Comparison of ENCODE assay signal across 8 mouse cellular contexts in genomic region chr13:69481634-69482505, GRCm38 (mm10). TPM values are rescaled to one million over a fixed set of nuclear protein-coding genes. Genes with fewer than 3 reads are reported as not detected.
DNase-seq lines count a peak whose midpoint lies in the region; ATAC-seq and TF ChIP-seq lines count a peak whose summit lies in the region.

No protein-coding gene starts in this region.

- H3K9me3 ChIP-seq in heart, embryonic 12.5 days (replicated peaks) = no peaks in the 10 kb centered on the region
- H3K9me3 ChIP-seq in kidney, embryonic 15.5 days (replicated peaks) = no peaks in the 10 kb centered on the region
- no peaks in the 10 kb centered on the region for H3K9me3 ChIP-seq in limb, embryonic 11.5 days (ENCODE audit: control insufficient read depth, low read length)
- H3K9me3 ChIP-seq in midbrain, embryonic 16.5 days (replicated peaks; ENCODE audit: control insufficient read depth, low read length, poor library complexity, severe bottlenecking) = no peaks in the 10 kb centered on the region

- no peaks in the 10 kb centered on the region for H3K36me3 ChIP-seq in heart, embryonic 12.5 days
- no peaks in the 10 kb centered on the region for H3K36me3 ChIP-seq in kidney, embryonic 15.5 days
- H3K36me3 ChIP-seq in limb, embryonic 11.5 days (ENCODE audit: control insufficient read depth, insufficient read depth, low read length) = no peaks in the 10 kb centered on the region
- no peaks in the 10 kb centered on the region for H3K36me3 ChIP-seq in midbrain, embryonic 16.5 days (ENCODE audit: control insufficient read depth, insufficient read depth, low read length)

- peak; percentile 40 for DNase-seq in limb, embryonic 11.5 days (ENCODE audit: low spot score)
- DNase-seq in testis, postnatal 14 days (ENCODE audit: low spot score) = peak; percentile 48
- no peak for DNase-seq in urinary bladder, postnatal 25 days (ENCODE audit: low spot score)

- H3K27ac ChIP-seq in brown adipose tissue, adult 24 weeks (replicated peaks; ENCODE audit: low read depth, low read length) = no peak overlapping the region
- no peak overlapping the region for H3K27ac ChIP-seq in embryonic fibroblast, embryonic 13.5 days (ENCODE audit: insufficient read depth, low read length)
- peak overlapping the region; percentile 42 for H3K27ac ChIP-seq in heart, embryonic 12.5 days (ENCODE audit: poor library complexity, severe bottlenecking)
- no peak overlapping the region for H3K27ac ChIP-seq in kidney, embryonic 15.5 days
- no peak overlapping the region for H3K27ac ChIP-seq in limb, embryonic 11.5 days (replicated peaks; ENCODE audit: low read depth, low read length)
- H3K27ac ChIP-seq in midbrain, embryonic 16.5 days (ENCODE audit: low read length) = 0 out of 2 replicates have a peak overlapping the region, but pooled peaks have one; percentile 8

- peak; percentile 41; the same call in 1 of the 2 replicates for ATAC-seq in heart, embryonic 12.5 days (ENCODE audit: insufficient number of reproducible peaks, low FRiP score)
- ATAC-seq in kidney, embryonic 15.5 days (replicated peaks; ENCODE audit: low FRiP score) = 0 out of 2 replicates have a peak, but pooled peaks have one; percentile 40
- ATAC-seq in limb, embryonic 11.5 days (ENCODE audit: insufficient number of reproducible peaks, low FRiP score, low TSS enrichment, low read depth) = peak; percentile 29; the same call in 1 of the 2 replicates
- peak; percentile 57 for ATAC-seq in midbrain, embryonic 16.5 days

- peaks cover 34% of the 10 kb centered on the region for H3K27me3 ChIP-seq in heart, embryonic 12.5 days (replicated peaks)
- peaks cover 63% of the 10 kb centered on the region for H3K27me3 ChIP-seq in kidney, embryonic 15.5 days
- H3K27me3 ChIP-seq in limb, embryonic 11.5 days (ENCODE audit: control insufficient read depth, insufficient read depth, low read length) = peaks cover 31% of the 10 kb centered on the region
- peaks cover 15% of the 10 kb centered on the region for H3K27me3 ChIP-seq in midbrain, embryonic 16.5 days (ENCODE audit: control insufficient read depth, insufficient read depth, low read depth, low read length)

- no peak for TF ChIP-seq CTCF in embryonic fibroblast, embryonic 13.5 days (IDR thresholded peaks at IDR 0.05; ENCODE audit: borderline replicate concordance, insufficient read depth, low read length)

- H3K4me3 ChIP-seq in brown adipose tissue, adult 24 weeks (ENCODE audit: insufficient read depth, low read depth, low read length) = peak overlapping the region; percentile 49
- peak overlapping the region; percentile 18 for H3K4me3 ChIP-seq in embryonic fibroblast, embryonic 13.5 days (ENCODE audit: insufficient read depth, low read length)
- H3K4me3 ChIP-seq in heart, embryonic 12.5 days = peak overlapping the region; percentile 36
- H3K4me3 ChIP-seq in kidney, embryonic 15.5 days (replicated peaks) = peak overlapping the region; percentile 33
- H3K4me3 ChIP-seq in limb, embryonic 11.5 days (ENCODE audit: low read depth, low read length) = peak overlapping the region; percentile 5; the same call in 1 of the 2 replicates
- peak overlapping the region; percentile 28 for H3K4me3 ChIP-seq in midbrain, embryonic 16.5 days (ENCODE audit: low read depth, low read length)

- 3% methylated on average over 30 of the region's 30 CpGs for WGBS in heart, embryonic 12.5 days
- 2% methylated on average over 30 of the region's 30 CpGs for WGBS in kidney, embryonic 15.5 days
- under 1% methylated on average over 30 of the region's 30 CpGs for WGBS in limb, embryonic 11.5 days
- WGBS in midbrain, embryonic 16.5 days = 2% methylated on average over 30 of the region's 30 CpGs

- peaks cover 3% of the 10 kb centered on the region; the same call in 1 of the 2 replicates for H3K4me1 ChIP-seq in brown adipose tissue, adult 24 weeks (ENCODE audit: control insufficient read depth, insufficient read depth, insufficient read length, low read length)
- peaks cover 11% of the 10 kb centered on the region; the same call in 1 of the 2 replicates for H3K4me1 ChIP-seq in embryonic fibroblast, embryonic 13.5 days (ENCODE audit: control insufficient read depth, insufficient read depth, low read length)
- peaks cover 16% of the 10 kb centered on the region; the same call in 1 of the 2 replicates for H3K4me1 ChIP-seq in heart, embryonic 12.5 days (replicated peaks)
- H3K4me1 ChIP-seq in kidney, embryonic 15.5 days = peaks cover 18% of the 10 kb centered on the region
- peaks cover 12% of the 10 kb centered on the region for H3K4me1 ChIP-seq in limb, embryonic 11.5 days (ENCODE audit: control insufficient read depth, insufficient read depth, low read length)
- H3K4me1 ChIP-seq in midbrain, embryonic 16.5 days (ENCODE audit: control insufficient read depth, insufficient read depth, low read length) = peaks cover 8% of the 10 kb centered on the region

- H3K9ac ChIP-seq in heart, embryonic 12.5 days = no peak overlapping the region
- H3K9ac ChIP-seq in kidney, embryonic 15.5 days = no peak overlapping the region
- no peak overlapping the region for H3K9ac ChIP-seq in limb, embryonic 11.5 days (ENCODE audit: low read length)
- H3K9ac ChIP-seq in midbrain, embryonic 16.5 days (ENCODE audit: low read depth, low read length) = peak overlapping the region; percentile 52

- TF ChIP-seq POLR2A in embryonic fibroblast, embryonic 13.5 days (IDR thresholded peaks at IDR 0.05; ENCODE audit: low read depth, low read length) = no peak

- H3K4me2 ChIP-seq in heart, embryonic 12.5 days = peak overlapping the region; percentile 73
- peak overlapping the region; percentile 62 for H3K4me2 ChIP-seq in kidney, embryonic 15.5 days
- peak overlapping the region; percentile 44 for H3K4me2 ChIP-seq in limb, embryonic 11.5 days (ENCODE audit: low read depth, severe bottlenecking)
- H3K4me2 ChIP-seq in midbrain, embryonic 16.5 days (ENCODE audit: low read length) = peak overlapping the region; percentile 62

RNA-seq across cellular contexts. Expression of gene Nsun2, which starts 51.7 kb away (rescaled TPM):
- 18.9 and 23.8 TPM in 2 replicates for polyA plus RNA-seq in brown adipose tissue, adult 24 weeks (2012; ENCODE audit: insufficient read depth, insufficient read length, missing spikeins)
- polyA plus RNA-seq in embryonic fibroblast, embryonic 13.5 days (2011; ENCODE audit: insufficient read length, low read depth, missing spikeins) = 106 and 109 TPM in 2 replicates
- 77.9 and 81.6 TPM in 2 replicates for polyA plus RNA-seq in heart, embryonic 12.5 days (2016; fragmentation: Nextera tagmentation; extraction: Ambion mirVana)
- polyA plus RNA-seq in kidney, embryonic 15.5 days (2015; fragmentation: Nextera tagmentation; extraction: Ambion mirVana) = 130 TPM in 2 replicates
- polyA plus RNA-seq in limb, embryonic 11.5 days (2014; fragmentation: Nextera tagmentation; extraction: Ambion mirVana) = 149 and 159 TPM in 2 replicates
- 67.9 and 70.2 TPM in 2 replicates for polyA plus RNA-seq in midbrain, embryonic 16.5 days (2015; fragmentation: Nextera tagmentation; extraction: Ambion mirVana)

RNA-seq across cellular contexts. Expression of gene Tent4a, which starts 52.5 kb away (rescaled TPM):
- polyA plus RNA-seq in brown adipose tissue, adult 24 weeks (2012; ENCODE audit: insufficient read depth, insufficient read length, missing spikeins) = 3.6 and 4.1 TPM in 2 replicates
- polyA plus RNA-seq in embryonic fibroblast, embryonic 13.5 days (2011; ENCODE audit: insufficient read length, low read depth, missing spikeins) = 28.4 and 34.1 TPM in 2 replicates
- 3.9 and 4.0 TPM in 2 replicates for polyA plus RNA-seq in heart, embryonic 12.5 days (2016; fragmentation: Nextera tagmentation; extraction: Ambion mirVana)
- 5.1 and 5.5 TPM in 2 replicates for polyA plus RNA-seq in kidney, embryonic 15.5 days (2015; fragmentation: Nextera tagmentation; extraction: Ambion mirVana)
- 8.4 and 8.5 TPM in 2 replicates for polyA plus RNA-seq in limb, embryonic 11.5 days (2014; fragmentation: Nextera tagmentation; extraction: Ambion mirVana)
- 5.4 and 6.3 TPM in 2 replicates for polyA plus RNA-seq in midbrain, embryonic 16.5 days (2015; fragmentation: Nextera tagmentation; extraction: Ambion mirVana)

Comparison
In these comparisons a context has a peak if more than half of its experiments do, and no peak if none do; other contexts are left out.
1. H3K27ac ChIP-seq: peak in heart, embryonic 12.5 days (single experiment) and midbrain, embryonic 16.5 days (single experiment); none in brown adipose tissue, adult 24 weeks (single experiment), embryonic fibroblast, embryonic 13.5 days (single experiment), kidney, embryonic 15.5 days (single experiment) and limb, embryonic 11.5 days (single experiment).
2. Peak in every context shown above with its lines, with median percentiles within 50 percentile points of each other: H3K4me3 ChIP-seq, ATAC-seq and H3K4me2 ChIP-seq.